Mouse (Mus musculus): ENCODE data around the gene Olfr205. TPM values are rescaled to one million over a fixed set of nuclear protein-coding genes. Genes with fewer than 3 reads are reported as not detected.
"Not testable (repeated sequence)": the region's sequence is repeated elsewhere in the genome, so short reads cannot be mapped to it uniquely, and the experiment has no call there.

Gene Olfr205
- not detected in 2 replicates for polyA plus RNA-seq (2015; fragmentation: Nextera tagmentation; extraction: Ambion mirVana)

DNA sequence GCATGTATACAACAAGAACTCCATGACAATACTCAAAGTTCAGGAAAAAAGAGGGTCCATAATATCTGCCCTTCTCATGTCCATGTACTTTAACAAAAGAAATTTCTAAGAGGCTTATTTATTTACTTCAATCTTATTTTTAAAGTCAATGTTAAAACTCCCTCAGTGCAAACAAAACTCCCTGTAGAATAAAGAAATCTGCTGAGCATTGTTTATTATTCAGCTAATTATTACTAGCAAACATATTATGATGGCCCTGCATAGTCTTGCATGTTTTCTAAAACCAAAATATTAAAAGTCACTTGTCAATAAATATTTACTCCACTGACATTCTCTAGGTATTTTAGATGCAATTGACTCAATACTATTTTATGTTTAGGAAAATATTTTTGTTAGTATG, at the start of gene Olfr205:
TSS of gene Olfr205 (minus strand) at position 101 of the 400 bp plus-strand sequence.
- ATAC-seq (ENCODE audit: insufficient number of reproducible peaks, low FRiP score, low TSS enrichment, low read depth) = no peak
- no peak within 1 kb of the TSS for H3K9ac ChIP-seq
- no peak within 1 kb of the TSS for H3K4me3 ChIP-seq
- no peak within 1 kb of the TSS for H3K27ac ChIP-seq
- H3K27me3 ChIP-seq = no peaks in the 10 kb centered on the region
- H3K9me3 ChIP-seq = no peaks in the 10 kb centered on the region
- no peaks in the 10 kb centered on the region for H3K4me1 ChIP-seq
- no peak within 1 kb of the TSS for H3K4me2 ChIP-seq
- H3K36me3 ChIP-seq = no peaks in the 10 kb centered on the region

DNA sequence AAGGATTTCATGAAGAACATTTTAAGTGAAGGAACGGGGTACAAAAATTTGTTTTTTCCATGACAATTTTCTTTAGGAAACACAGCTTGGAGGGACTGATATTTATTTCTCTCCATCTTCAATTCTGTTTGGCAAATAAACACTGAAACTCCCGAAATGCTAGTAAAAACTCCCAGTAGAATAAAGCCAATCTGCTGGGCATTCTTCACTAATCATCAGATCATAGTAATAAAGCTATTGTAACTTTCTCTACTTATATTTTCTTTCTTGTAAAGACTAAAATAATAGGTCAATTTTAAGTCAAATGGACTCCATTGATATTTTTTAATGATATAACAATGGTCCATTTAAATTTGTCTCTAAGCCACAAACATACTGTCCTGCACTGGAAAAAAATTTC, 33.0 kb upstream of the Olfr205 start, which contains the start of gene Olfr209:
TSS of gene Olfr209 (minus strand) at position 101 of the 400 bp plus-strand sequence.
- Histone ChIP-seq H3K27ac (no peak within 1 kb of the TSS), H3K4me2 (no peak within 1 kb of the TSS)
- 81% methylated on average over 2 of the region's 2 CpGs for WGBS

DNA sequence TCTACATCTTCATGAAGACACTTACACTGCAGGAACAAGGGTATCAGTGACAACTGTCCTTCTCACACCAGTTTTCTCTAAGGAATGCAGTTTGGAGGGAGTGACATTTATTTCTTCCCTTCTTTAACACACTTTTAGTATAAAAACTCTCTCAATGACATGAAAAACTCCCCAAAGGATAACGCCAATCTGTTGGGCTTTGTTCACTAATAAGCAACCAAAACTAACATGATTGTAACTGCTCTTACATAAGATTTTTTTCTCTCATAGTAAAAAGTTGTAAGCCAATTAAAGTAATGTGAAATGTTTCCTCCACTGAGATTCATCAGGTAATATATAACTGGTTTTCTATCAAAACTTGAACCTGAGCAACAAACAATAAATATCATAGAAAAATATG, 18.2 kb upstream of the Olfr205 start, which contains the start of gene Olfr206:
TSS of gene Olfr206 (minus strand) at position 101 of the 400 bp plus-strand sequence.
- Histone ChIP-seq H3K9ac (no peak within 1 kb of the TSS), H3K27ac (no peak within 1 kb of the TSS), H3K27me3 (no peaks in the 10 kb centered on the region), H3K4me3 (no peak within 1 kb of the TSS), H3K9me3 (no peaks in the 10 kb centered on the region), H3K36me3 (no peaks in the 10 kb centered on the region), H3K4me2 (no peak within 1 kb of the TSS), H3K4me1 (no peaks in the 10 kb centered on the region)
- WGBS = 75% methylated on average over 1 of the region's 1 CpGs
- ATAC-seq (ENCODE audit: insufficient number of reproducible peaks, low FRiP score, low TSS enrichment, low read depth) = no peak

More for the DNA sequence above, 33.0 kb upstream of the Olfr205 start, which contains the start of gene Olfr209:
- no peaks in the 10 kb centered on the region for H3K36me3 ChIP-seq
- no peaks in the 10 kb centered on the region for H3K4me1 ChIP-seq
- H3K4me3 ChIP-seq = no peak within 1 kb of the TSS
- no peaks in the 10 kb centered on the region for H3K9me3 ChIP-seq
- no peaks in the 10 kb centered on the region for H3K27me3 ChIP-seq
- no peak within 1 kb of the TSS for H3K9ac ChIP-seq
- no peak for ATAC-seq (ENCODE audit: insufficient number of reproducible peaks, low FRiP score, low TSS enrichment, low read depth)

DNA sequence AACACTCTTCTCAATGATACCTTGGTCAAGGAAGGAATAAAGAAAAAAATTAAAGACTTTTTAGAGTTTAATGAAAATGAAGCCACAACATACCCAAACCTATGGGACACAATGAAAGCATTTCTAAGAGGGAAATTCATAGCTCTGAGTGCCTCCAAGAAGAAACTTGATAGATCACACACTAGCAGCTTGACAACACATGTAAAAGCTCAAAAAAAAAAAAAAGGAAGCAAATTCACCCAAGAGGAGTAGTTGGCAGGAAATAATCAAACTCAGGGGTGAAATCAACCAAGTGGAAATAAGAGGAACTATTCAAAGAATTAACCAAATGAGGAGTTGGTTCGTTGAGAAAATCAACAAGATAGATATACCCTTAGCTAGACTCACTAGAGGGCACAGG, 7.7 kb downstream of the Olfr205 start:
- H3K4me2 ChIP-seq; H3K9ac ChIP-seq; H3K9me3 ChIP-seq; ATAC-seq (ENCODE audit: insufficient number of reproducible peaks, low FRiP score, low TSS enrichment, low read depth); H3K4me1 ChIP-seq; H3K27ac ChIP-seq; H3K27me3 ChIP-seq; H3K4me3 ChIP-seq; H3K36me3 ChIP-seq: not testable (repeated sequence)
- WGBS = 64% methylated on average over 1 of the region's 1 CpGs

DNA sequence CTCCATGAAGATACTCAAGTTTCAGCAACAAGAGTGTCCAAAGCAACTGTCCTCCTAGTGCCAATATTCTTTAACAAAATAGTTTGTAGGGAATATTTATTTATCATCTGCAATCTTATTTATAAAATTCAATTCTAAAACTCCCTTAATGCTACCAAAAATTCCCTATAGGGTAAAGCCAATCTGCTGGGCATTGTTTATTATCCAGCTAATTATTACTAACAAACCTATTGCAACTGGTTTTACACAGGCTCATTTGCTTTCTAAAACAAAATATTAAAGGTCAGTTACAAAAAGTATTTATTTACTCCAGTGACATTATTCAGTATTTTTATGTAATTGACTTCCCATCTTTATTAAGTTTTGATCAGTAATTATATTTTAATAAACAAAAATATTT, 12.8 kb downstream of the Olfr205 start, which contains the start of gene Olfr204:
TSS of gene Olfr204 (minus strand) at position 101 of the 400 bp plus-strand sequence.
- no peak within 1 kb of the TSS for H3K27ac ChIP-seq
- H3K4me3 ChIP-seq = no peak within 1 kb of the TSS
- no peak within 1 kb of the TSS for H3K4me2 ChIP-seq
- H3K9ac ChIP-seq = no peak within 1 kb of the TSS
- H3K27me3 ChIP-seq = no peaks in the 10 kb centered on the region
- H3K36me3 ChIP-seq = no peaks in the 10 kb centered on the region
- no peaks in the 10 kb centered on the region for H3K9me3 ChIP-seq
- no peak for ATAC-seq (ENCODE audit: insufficient number of reproducible peaks, low FRiP score, low TSS enrichment, low read depth)
- no peaks in the 10 kb centered on the region for H3K4me1 ChIP-seq

DNA sequence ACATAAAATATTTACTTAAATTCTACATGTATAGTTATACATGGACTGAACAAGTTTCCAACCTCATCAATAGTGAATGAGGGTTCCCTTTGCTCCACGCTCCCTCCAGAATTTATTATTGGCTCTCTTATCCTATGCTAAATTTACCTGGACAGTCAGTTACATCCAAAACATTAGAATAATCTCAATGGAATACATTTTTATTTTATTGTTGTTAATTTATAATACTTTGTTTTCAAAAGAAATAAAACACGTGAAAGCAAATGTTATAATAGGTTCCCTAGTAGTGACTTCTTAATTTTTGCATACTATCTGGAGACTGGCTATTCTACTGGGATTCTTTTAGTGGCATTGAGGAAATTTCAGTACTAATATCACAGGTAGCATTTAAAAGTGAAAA, 32.4 kb downstream of the Olfr205 start, which contains the start of gene Olfr203:
TSS of gene Olfr203 (plus strand) at position 301 of the 400 bp plus-strand sequence.
- Histone ChIP-seq H3K4me1 (no peaks in the 10 kb centered on the region), H3K9ac (no peak within 1 kb of the TSS), H3K4me3 (no peak within 1 kb of the TSS), H3K36me3 (no peaks in the 10 kb centered on the region), H3K9me3 (no peaks in the 10 kb centered on the region), H3K4me2 (no peak within 1 kb of the TSS), H3K27ac (no peak within 1 kb of the TSS), H3K27me3 (no peaks in the 10 kb centered on the region)
- no peak for ATAC-seq (ENCODE audit: insufficient number of reproducible peaks, low FRiP score, low TSS enrichment, low read depth)
- 74% methylated on average over 2 of the region's 2 CpGs for WGBS

DNA sequence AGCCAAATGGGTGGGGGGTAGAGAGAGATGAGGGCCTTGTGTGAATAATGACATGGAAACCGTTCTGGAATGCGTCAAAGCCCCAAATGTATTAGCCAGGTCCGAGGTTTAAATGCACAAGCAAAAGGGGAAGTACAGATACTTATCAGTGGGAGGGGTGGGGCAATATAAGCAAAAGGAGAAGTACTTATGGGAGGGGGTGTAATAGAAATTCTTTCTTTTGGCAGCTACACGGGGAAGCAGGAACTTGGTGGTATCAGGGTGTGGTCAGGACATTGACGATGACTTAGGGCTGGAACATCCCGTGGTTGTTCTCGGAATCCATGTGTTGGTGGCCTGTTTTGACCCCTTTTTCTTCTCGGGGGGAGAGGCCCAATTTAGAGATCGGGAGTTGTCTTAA, 43.4 kb downstream of the Olfr205 start:
- H3K36me3 ChIP-seq; H3K9me3 ChIP-seq; ATAC-seq (ENCODE audit: insufficient number of reproducible peaks, low FRiP score, low TSS enrichment, low read depth); H3K27me3 ChIP-seq; H3K4me2 ChIP-seq; H3K27ac ChIP-seq; H3K9ac ChIP-seq; H3K4me3 ChIP-seq; H3K4me1 ChIP-seq: not testable (repeated sequence)
- 83% methylated on average over 9 of the region's 9 CpGs for WGBS

DNA sequence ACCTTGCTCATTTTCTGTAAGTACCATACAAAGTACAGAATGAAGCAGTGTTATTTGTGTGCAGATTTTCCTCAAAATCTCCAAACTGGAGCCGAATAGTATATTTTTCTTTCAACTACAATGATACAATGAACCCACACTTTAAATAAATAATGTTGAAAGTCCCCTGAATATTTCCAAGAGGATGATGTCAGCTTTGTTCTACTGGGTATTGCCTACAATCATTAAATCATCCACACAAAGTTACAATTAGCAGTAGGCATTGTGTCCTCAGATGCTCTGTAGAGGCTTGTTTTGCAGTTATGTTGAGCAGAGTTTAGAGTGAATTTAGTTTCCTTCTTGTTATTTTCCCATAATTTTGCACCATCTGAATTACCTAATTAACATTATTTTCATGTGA, 44.2 kb downstream of the Olfr205 start, which contains the start of gene Olfr202:
TSS of gene Olfr202 (minus strand) at position 101 of the 400 bp plus-strand sequence.
- H3K4me1 ChIP-seq = no peaks in the 10 kb centered on the region
- no peaks in the 10 kb centered on the region for H3K9me3 ChIP-seq
- H3K4me3 ChIP-seq = no peak within 1 kb of the TSS
- H3K36me3 ChIP-seq = no peaks in the 10 kb centered on the region
- no peak for ATAC-seq (ENCODE audit: insufficient number of reproducible peaks, low FRiP score, low TSS enrichment, low read depth)
- H3K27me3 ChIP-seq = no peaks in the 10 kb centered on the region
- H3K9ac ChIP-seq = no peak within 1 kb of the TSS
- H3K27ac ChIP-seq = no peak within 1 kb of the TSS
- WGBS = 86% methylated on average over 1 of the region's 1 CpGs
- no peak within 1 kb of the TSS for H3K4me2 ChIP-seq

DNA sequence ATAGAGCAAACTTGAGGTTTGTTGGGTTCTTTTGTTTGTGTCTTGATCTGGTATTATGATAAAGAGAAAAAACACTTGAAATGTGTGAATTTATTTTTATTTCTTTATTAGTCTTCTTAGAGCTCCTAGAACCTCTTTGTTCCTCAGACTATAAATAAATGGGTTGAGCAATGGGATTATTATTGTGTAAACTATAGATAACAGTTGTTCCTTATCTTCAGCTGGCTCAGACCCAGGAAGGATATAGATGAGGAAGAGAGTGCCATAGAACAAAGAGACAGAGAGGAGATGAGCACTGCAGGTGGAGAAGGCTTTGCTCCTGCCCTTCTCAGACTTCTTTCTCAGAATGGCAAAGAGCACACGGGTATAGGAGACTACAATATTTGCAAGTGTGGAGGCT, 47.5 kb downstream of the Olfr205 start:
- Histone ChIP-seq H3K4me3 (no peak overlapping the region), H3K27me3 (no peaks in the 10 kb centered on the region), H3K9ac (no peak overlapping the region), H3K27ac (no peak overlapping the region), H3K4me2 (no peak overlapping the region), H3K9me3 (no peaks in the 10 kb centered on the region), H3K36me3 (no peaks in the 10 kb centered on the region), H3K4me1 (no peaks in the 10 kb centered on the region)
- ATAC-seq (ENCODE audit: insufficient number of reproducible peaks, low FRiP score, low TSS enrichment, low read depth) = no peak
- WGBS = 51% methylated on average over 1 of the region's 1 CpGs

DNA sequence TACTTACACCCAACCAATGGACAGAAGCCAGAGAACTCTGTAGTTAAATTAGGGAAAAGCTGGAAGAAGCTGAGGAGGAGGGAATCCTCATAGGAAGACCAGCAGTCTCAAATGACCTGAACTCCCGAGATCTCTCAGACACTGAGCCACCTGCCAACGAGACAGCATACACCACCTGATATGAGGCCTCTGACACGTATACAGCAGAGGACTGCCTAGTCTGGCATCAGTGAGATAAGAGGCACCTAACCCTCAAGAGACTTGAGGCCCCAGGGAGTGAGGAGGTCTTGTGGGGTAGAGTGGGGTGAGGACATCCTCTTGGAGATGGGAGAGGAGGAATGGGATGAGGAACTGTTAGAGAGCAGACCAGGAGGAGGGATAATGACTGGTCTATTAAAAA, 50.4 kb downstream of the Olfr205 start:
- H3K36me3 ChIP-seq = no peaks in the 10 kb centered on the region
- no peak overlapping the region for H3K4me2 ChIP-seq
- WGBS = 73% methylated on average over 3 of the region's 3 CpGs
- ATAC-seq (ENCODE audit: insufficient number of reproducible peaks, low FRiP score, low TSS enrichment, low read depth) = no peak
- no peaks in the 10 kb centered on the region for H3K9me3 ChIP-seq
- H3K27me3 ChIP-seq = no peaks in the 10 kb centered on the region
- H3K4me3 ChIP-seq = no peak overlapping the region
- no peak overlapping the region for H3K9ac ChIP-seq
- no peaks in the 10 kb centered on the region for H3K4me1 ChIP-seq
- H3K27ac ChIP-seq = no peak overlapping the region

Other genes starting within 250 kb of the Olfr205 start
- gene Olfr191, start 241.3 kb downstream of the Olfr205 start, polyA plus RNA-seq (2015; fragmentation: Nextera tagmentation; extraction: Ambion mirVana) = not detected in 2 replicates
- not detected in 2 replicates for gene Olfr193, start 219.3 kb downstream of the Olfr205 start, polyA plus RNA-seq (2015; fragmentation: Nextera tagmentation; extraction: Ambion mirVana)
- gene Olfr194, start 210.1 kb downstream of the Olfr205 start, polyA plus RNA-seq (2015; fragmentation: Nextera tagmentation; extraction: Ambion mirVana) = not detected in 2 replicates
- not detected in 2 replicates for gene Olfr195, start 184.1 kb downstream of the Olfr205 start, polyA plus RNA-seq (2015; fragmentation: Nextera tagmentation; extraction: Ambion mirVana)
- gene Olfr196, start 160.7 kb downstream of the Olfr205 start, polyA plus RNA-seq (2015; fragmentation: Nextera tagmentation; extraction: Ambion mirVana) = not detected in 2 replicates
- gene Olfr198, start 127.6 kb downstream of the Olfr205 start, polyA plus RNA-seq (2015; fragmentation: Nextera tagmentation; extraction: Ambion mirVana) = not detected in 2 replicates
- gene Olfr199, start 111.4 kb downstream of the Olfr205 start, polyA plus RNA-seq (2015; fragmentation: Nextera tagmentation; extraction: Ambion mirVana) = not detected in 2 replicates
- gene Olfr201, start 58.5 kb downstream of the Olfr205 start, polyA plus RNA-seq (2015; fragmentation: Nextera tagmentation; extraction: Ambion mirVana) = not detected in 2 replicates
- gene Olfr202, start 44.3 kb downstream of the Olfr205 start, polyA plus RNA-seq (2015; fragmentation: Nextera tagmentation; extraction: Ambion mirVana) = not detected in 2 replicates
- gene Olfr203, start 32.3 kb downstream of the Olfr205 start, polyA plus RNA-seq (2015; fragmentation: Nextera tagmentation; extraction: Ambion mirVana) = not detected in 2 replicates
- not detected in 2 replicates for gene Olfr204, start 12.9 kb downstream of the Olfr205 start, polyA plus RNA-seq (2015; fragmentation: Nextera tagmentation; extraction: Ambion mirVana)
- gene Olfr206, start 18.1 kb upstream of the Olfr205 start, polyA plus RNA-seq (2015; fragmentation: Nextera tagmentation; extraction: Ambion mirVana) = not detected in 2 replicates
- not detected in 2 replicates for gene Olfr209, start 32.9 kb upstream of the Olfr205 start, polyA plus RNA-seq (2015; fragmentation: Nextera tagmentation; extraction: Ambion mirVana)
- not detected in 2 replicates for gene Gabrr3, start 76.2 kb upstream of the Olfr205 start, polyA plus RNA-seq (2015; fragmentation: Nextera tagmentation; extraction: Ambion mirVana)
- gene Riox2, start 140.6 kb upstream of the Olfr205 start, polyA plus RNA-seq (2015; fragmentation: Nextera tagmentation; extraction: Ambion mirVana) = 33.4 and 34.3 TPM in 2 replicates